Comparison of ENCODE assay signal across 20 mouse cellular contexts in genomic region chr10:79896306-79896705, GRCm38 (mm10). TPM values are rescaled to one million over a fixed set of nuclear protein-coding genes. Genes with fewer than 3 reads are reported as not detected.
A peak's percentile ranks its signal among the peaks of the same experiment; 100 is the strongest.
DNase-seq lines count a peak whose midpoint lies in the region; ATAC-seq lines count a peak whose summit lies in the region.
"Had no signal": no experiment of that assay in that cellular context is flagged by ENCODE, and none has a peak within 500 bp of the region (broad histone marks: within the 10 kb centered on the region; RNA-seq: fewer than 3 reads in every experiment).

No protein-coding gene starts in this region.

- no peak overlapping the region for H3K27ac ChIP-seq in embryonic facial prominence, embryonic 13.5 days
- no peak overlapping the region for H3K27ac ChIP-seq in embryonic facial prominence, embryonic 10.5 days (replicated peaks)
- H3K27ac ChIP-seq in kidney, embryonic 16.5 days (ENCODE audit: low read length) = no peak overlapping the region
- H3K27ac ChIP-seq: forebrain, embryonic 13.5 days; heart, adult 2 months; heart, embryonic 15.5 days; hindbrain, embryonic 13.5 days had no signal

- no peak for ATAC-seq in embryonic facial prominence, embryonic 13.5 days (ENCODE audit: insufficient number of reproducible peaks, insufficient read depth, low FRiP score, low TSS enrichment, low read depth)
- ATAC-seq in kidney, embryonic 16.5 days (ENCODE audit: low FRiP score, low TSS enrichment) = no peak
- ATAC-seq: forebrain, embryonic 13.5 days; forebrain, postnatal 0 days had no signal

- no peak overlapping the region for H3K4me3 ChIP-seq in embryonic facial prominence, embryonic 13.5 days
- H3K4me3 ChIP-seq in embryonic facial prominence, embryonic 10.5 days = no peak overlapping the region
- H3K4me3 ChIP-seq in kidney, embryonic 16.5 days (ENCODE audit: low read length) = no peak overlapping the region
- H3K4me3 ChIP-seq: forebrain, embryonic 13.5 days; heart, adult 2 months; heart, embryonic 15.5 days; hindbrain, embryonic 13.5 days had no signal

- DNase-seq in embryonic facial prominence, embryonic 10.5 days (ENCODE audit: low spot score) = no peak
- DNase-seq in kidney, postnatal 10 days = peak; percentile 43
- peak; percentile 35 for DNase-seq in lung, postnatal 14 days
- no peak for DNase-seq in lung, postnatal 25 days (ENCODE audit: low spot score)
- DNase-seq in neural tube, embryonic 10.5 days (ENCODE audit: extremely low spot score, low spot score) = no peak
- DNase-seq: adrenal gland, postnatal 36 days; cerebellum, adult 8-10 months; forebrain, postnatal 0 days; heart, postnatal 14 days had no signal

- H3K27me3 ChIP-seq in embryonic facial prominence, embryonic 13.5 days = no peaks in the 10 kb centered on the region
- peaks cover 50% of the 10 kb centered on the region for H3K27me3 ChIP-seq in embryonic facial prominence, embryonic 10.5 days (replicated peaks; ENCODE audit: low read depth, poor library complexity, severe bottlenecking)
- no peaks in the 10 kb centered on the region for H3K27me3 ChIP-seq in kidney, embryonic 16.5 days (ENCODE audit: insufficient read depth, low read length)

- H3K9me3 ChIP-seq in embryonic facial prominence, embryonic 13.5 days = no peaks in the 10 kb centered on the region
- no peaks in the 10 kb centered on the region for H3K9me3 ChIP-seq in embryonic facial prominence, embryonic 10.5 days
- no peaks in the 10 kb centered on the region for H3K9me3 ChIP-seq in kidney, embryonic 16.5 days (ENCODE audit: low read length)
- H3K9me3 ChIP-seq: forebrain, embryonic 13.5 days; heart, embryonic 15.5 days; hindbrain, embryonic 13.5 days had no signal

- 0 out of 2 replicates have a peak overlapping the region, but pooled peaks have one; percentile 6 for H3K9ac ChIP-seq in embryonic facial prominence, embryonic 13.5 days
- H3K9ac ChIP-seq in kidney, embryonic 16.5 days (replicated peaks; ENCODE audit: low read length) = no peak overlapping the region
- H3K9ac ChIP-seq: forebrain, embryonic 13.5 days; forebrain, postnatal 0 days; heart, embryonic 15.5 days; hindbrain, embryonic 13.5 days had no signal

- H3K4me1 ChIP-seq in embryonic facial prominence, embryonic 13.5 days = 0 out of 2 replicates have a peak, but pooled peaks cover 2% of the 10 kb centered on the region
- H3K4me1 ChIP-seq in embryonic facial prominence, embryonic 10.5 days = peaks cover 31% of the 10 kb centered on the region
- peaks cover 7% of the 10 kb centered on the region; the same call in 1 of the 2 replicates for H3K4me1 ChIP-seq in kidney, embryonic 16.5 days (ENCODE audit: insufficient read depth, low read length)

- peaks cover 67% of the 10 kb centered on the region for H3K36me3 ChIP-seq in embryonic facial prominence, embryonic 13.5 days
- H3K36me3 ChIP-seq in embryonic facial prominence, embryonic 10.5 days (replicated peaks) = peaks cover 73% of the 10 kb centered on the region
- H3K36me3 ChIP-seq in kidney, embryonic 16.5 days (ENCODE audit: insufficient read depth, low read length) = peaks cover 40% of the 10 kb centered on the region

- no peak overlapping the region for H3K4me2 ChIP-seq in embryonic facial prominence, embryonic 13.5 days
- no peak overlapping the region for H3K4me2 ChIP-seq in kidney, embryonic 16.5 days (replicated peaks; ENCODE audit: low read depth, low read length)
- H3K4me2 ChIP-seq: forebrain, embryonic 13.5 days; heart, embryonic 11.5 days; heart, embryonic 15.5 days; hindbrain, embryonic 13.5 days had no signal

- 89% methylated on average over 16 of the region's 16 CpGs for WGBS in embryonic facial prominence, embryonic 13.5 days
- 93% methylated on average over 16 of the region's 16 CpGs for WGBS in embryonic facial prominence, embryonic 10.5 days
- WGBS in kidney, embryonic 16.5 days = 85% methylated on average over 16 of the region's 16 CpGs

RNA-seq across cellular contexts. Expression of gene Cfd, which starts 5.7 kb away (rescaled TPM):
- not detected in 2 replicates for polyA plus RNA-seq in embryonic facial prominence, embryonic 13.5 days (2015; fragmentation: Nextera tagmentation; extraction: Ambion mirVana)
- not detected in 2 replicates for polyA plus RNA-seq in embryonic facial prominence, embryonic 10.5 days (2016; fragmentation: Nextera tagmentation; extraction: Ambion mirVana)
- polyA plus RNA-seq in kidney, embryonic 16.5 days (2015; fragmentation: Nextera tagmentation; extraction: Ambion mirVana) = not detected in 2 replicates
- polyA plus RNA-seq: embryonic facial prominence, embryonic 14.5 days; forebrain, embryonic 13.5 days; forebrain, postnatal 0 days; heart, embryonic 11.5 days; heart, embryonic 15.5 days; hindbrain, embryonic 13.5 days; intestine, embryonic 16.5 days had no signal

RNA-seq across cellular contexts. Expression of gene Elane, which starts 10.3 kb away (rescaled TPM):
- polyA plus RNA-seq in embryonic facial prominence, embryonic 13.5 days (2015; fragmentation: Nextera tagmentation; extraction: Ambion mirVana) = 1.9 TPM in 1 of 2 replicates, not detected in the other
- 0.20 TPM in 1 of 2 replicates, not detected in the other for polyA plus RNA-seq in embryonic facial prominence, embryonic 10.5 days (2016; fragmentation: Nextera tagmentation; extraction: Ambion mirVana)
- polyA plus RNA-seq in kidney, embryonic 16.5 days (2015; fragmentation: Nextera tagmentation; extraction: Ambion mirVana) = 0.60 and 0.76 TPM in 2 replicates
- polyA plus RNA-seq: cortical plate, adult 2 months; forebrain, embryonic 13.5 days; forebrain, postnatal 0 days; heart, adult 2 months had no signal

RNA-seq across cellular contexts. Expression of gene Med16, which starts 12.4 kb away (rescaled TPM):
- polyA plus RNA-seq in embryonic facial prominence, embryonic 13.5 days (2015; fragmentation: Nextera tagmentation; extraction: Ambion mirVana) = 47.6 and 49.3 TPM in 2 replicates
- polyA plus RNA-seq in embryonic facial prominence, embryonic 10.5 days (2016; fragmentation: Nextera tagmentation; extraction: Ambion mirVana) = 63.6 and 68.1 TPM in 2 replicates
- 71.0 and 72.4 TPM in 2 replicates for polyA plus RNA-seq in kidney, embryonic 16.5 days (2015; fragmentation: Nextera tagmentation; extraction: Ambion mirVana)

RNA-seq across cellular contexts. Expression of gene Gm26602, which starts 14.3 kb away (rescaled TPM):
- polyA plus RNA-seq in embryonic facial prominence, embryonic 13.5 days (2015; fragmentation: Nextera tagmentation; extraction: Ambion mirVana) = 8.1 and 29.9 TPM in 2 replicates
- 3.4 TPM in 1 of 2 replicates, not detected in the other for polyA plus RNA-seq in embryonic facial prominence, embryonic 10.5 days (2016; fragmentation: Nextera tagmentation; extraction: Ambion mirVana)
- 9.2 TPM in 1 of 2 replicates, not detected in the other for polyA plus RNA-seq in kidney, embryonic 16.5 days (2015; fragmentation: Nextera tagmentation; extraction: Ambion mirVana)
- polyA plus RNA-seq: cortical plate, adult 2 months; gonadal fat pad, adult 2 months; heart, adult 2 months had no signal

RNA-seq across cellular contexts. Expression of gene Kiss1r, which starts 20.5 kb away (rescaled TPM):
- 0.98 and 1.3 TPM in 2 replicates for polyA plus RNA-seq in embryonic facial prominence, embryonic 13.5 days (2015; fragmentation: Nextera tagmentation; extraction: Ambion mirVana)
- 0.33 and 0.37 TPM in 2 replicates for polyA plus RNA-seq in embryonic facial prominence, embryonic 10.5 days (2016; fragmentation: Nextera tagmentation; extraction: Ambion mirVana)
- 1.5 and 2.1 TPM in 2 replicates for polyA plus RNA-seq in kidney, embryonic 16.5 days (2015; fragmentation: Nextera tagmentation; extraction: Ambion mirVana)

Comparison
In these comparisons a context has a peak if more than half of its experiments do, and no peak if none do; other contexts are left out.
1. DNase-seq: peak in kidney, postnatal 10 days (single experiment) and lung, postnatal 14 days (single experiment); none in embryonic facial prominence, embryonic 10.5 days (single experiment), lung, postnatal 25 days (single experiment) and neural tube, embryonic 10.5 days (single experiment).